Mouse (Mus musculus) right cerebral cortex, adult 2 months (tissue): ENCODE results near the gene Tnfrsf11a.
"Not testable (repeated sequence)": the region's sequence is repeated elsewhere in the genome, so short reads cannot be mapped to it uniquely, and the experiment has no call there.

ENCODE experiments used
- DNase-seq, 2 experiments: peaks; one replicate each; pipeline ENCODE4 v3.0.0; 2021 to 2022; ENCODE audit warnings: low spot score in 2 of 2

The Tnfrsf11a gene

DNA sequence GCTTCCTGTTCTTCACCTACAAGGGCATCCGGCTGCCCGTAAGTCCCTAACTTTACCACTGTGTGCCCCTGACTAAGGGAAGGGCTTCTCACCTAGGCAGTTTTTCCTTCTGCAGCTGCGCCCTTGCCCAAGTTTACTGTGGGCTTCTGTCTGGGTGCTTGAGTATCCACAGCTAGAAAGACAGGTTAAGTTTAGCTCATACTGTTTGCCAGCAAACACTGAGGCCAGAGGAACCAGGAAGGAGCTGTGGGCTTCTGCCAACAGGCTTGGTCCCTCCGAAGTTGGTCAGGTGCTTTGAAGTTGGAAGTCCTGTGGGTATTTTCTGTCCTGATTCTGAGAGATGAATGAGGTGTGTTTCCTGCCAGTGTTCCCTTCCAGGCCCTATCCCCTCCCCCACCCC lies 4.6 kb downstream of the Tnfrsf11a start:
- no peak for DNase-seq

DNA sequence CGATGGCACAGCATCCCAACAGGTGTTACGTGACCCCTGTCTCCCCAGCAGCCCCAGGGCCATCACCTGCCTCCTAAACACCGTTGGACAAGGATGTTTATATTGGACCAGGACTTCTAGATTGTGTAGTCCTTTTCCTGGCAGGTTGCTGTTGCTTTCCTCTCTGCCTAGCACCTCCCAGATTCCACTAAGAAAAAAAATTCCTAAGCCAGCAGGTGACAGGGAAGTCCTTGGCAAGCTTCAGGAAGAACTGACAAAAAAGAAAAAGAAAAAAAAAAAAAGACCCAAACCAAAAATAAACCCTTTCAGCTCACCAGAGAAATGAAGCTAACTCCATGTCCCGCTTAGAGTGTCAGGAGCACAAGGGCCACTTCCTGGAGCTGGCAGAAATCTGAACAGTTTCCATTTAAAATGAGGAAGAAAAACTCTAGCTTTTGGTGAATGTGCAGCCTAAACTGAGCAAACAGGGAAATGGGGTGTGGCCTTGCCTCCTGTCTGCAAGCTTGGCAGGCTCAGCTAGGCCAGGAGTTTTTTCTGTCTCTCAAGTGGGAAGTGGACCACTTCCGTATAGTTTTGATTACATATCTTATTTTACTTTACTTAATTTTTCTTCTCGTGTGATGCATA lies 6.3 kb downstream of the Tnfrsf11a start:
- no peak for DNase-seq

DNA sequence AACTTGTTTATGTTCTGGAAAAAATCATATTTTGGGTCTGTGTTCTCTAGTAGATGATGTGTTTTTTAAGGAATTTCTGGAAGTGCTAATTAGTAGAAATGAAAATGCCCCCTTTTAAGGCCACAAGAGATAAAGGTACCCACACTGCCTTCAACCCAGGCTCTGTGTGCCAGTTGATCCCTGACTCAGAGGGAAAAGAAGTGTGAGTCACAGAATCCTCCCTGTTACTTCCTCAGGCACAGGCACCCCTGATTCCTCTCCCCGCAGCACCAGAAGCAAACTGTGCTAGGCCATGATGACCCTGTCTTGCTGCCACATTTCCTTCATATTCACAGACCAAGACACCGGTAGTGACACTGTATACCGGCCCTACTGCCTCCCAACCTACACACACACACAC lies 9.6 kb downstream of the Tnfrsf11a start:
- DNase-seq: no peak

- no peak for DNase-seq
Measured at GRCm38 (mm10) chr1:105794670-105795069, 14.2 kb downstream of the Tnfrsf11a start.

DNA sequence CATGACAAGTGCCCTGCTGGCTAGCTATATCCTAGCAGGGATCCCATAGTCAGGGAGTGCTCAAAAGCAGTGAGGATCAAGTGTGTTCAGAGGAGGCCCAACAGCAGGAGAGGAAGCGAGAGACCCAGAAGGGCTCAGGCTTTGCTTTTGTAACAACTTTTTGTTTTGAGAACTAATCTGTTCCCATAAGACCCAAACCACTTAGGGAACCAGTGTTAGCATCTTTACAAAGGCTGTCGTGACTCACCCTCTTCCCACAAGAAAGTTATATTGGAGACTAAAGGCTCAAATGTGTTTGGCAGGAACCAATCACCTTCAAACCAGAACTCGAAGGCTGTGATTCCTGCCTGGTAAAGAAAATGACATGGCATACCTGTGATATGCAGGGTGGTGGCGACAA lies 15.2 kb downstream of the Tnfrsf11a start:
- DNase-seq: no peak

DNA sequence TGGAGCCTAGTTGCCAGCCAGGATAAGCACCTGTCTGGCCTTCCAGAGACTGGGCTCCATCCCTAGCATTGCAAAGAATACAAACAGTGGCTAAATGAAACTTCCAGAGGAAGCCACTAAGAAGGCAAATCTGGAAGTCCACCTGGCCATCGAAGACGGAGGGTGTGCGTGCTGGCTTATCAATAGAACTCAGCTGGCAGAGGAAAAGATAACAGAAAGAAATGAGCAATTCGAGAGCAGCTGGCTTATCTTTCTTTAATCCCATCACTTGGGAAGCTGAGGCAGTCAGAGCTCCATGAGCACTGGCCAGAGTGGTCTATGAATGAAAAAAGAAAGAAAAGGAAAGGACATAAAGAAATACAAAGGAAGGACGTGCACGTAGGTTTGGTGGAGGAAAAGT lies 20.1 kb downstream of the Tnfrsf11a start:
- DNase-seq: no peak

DNA sequence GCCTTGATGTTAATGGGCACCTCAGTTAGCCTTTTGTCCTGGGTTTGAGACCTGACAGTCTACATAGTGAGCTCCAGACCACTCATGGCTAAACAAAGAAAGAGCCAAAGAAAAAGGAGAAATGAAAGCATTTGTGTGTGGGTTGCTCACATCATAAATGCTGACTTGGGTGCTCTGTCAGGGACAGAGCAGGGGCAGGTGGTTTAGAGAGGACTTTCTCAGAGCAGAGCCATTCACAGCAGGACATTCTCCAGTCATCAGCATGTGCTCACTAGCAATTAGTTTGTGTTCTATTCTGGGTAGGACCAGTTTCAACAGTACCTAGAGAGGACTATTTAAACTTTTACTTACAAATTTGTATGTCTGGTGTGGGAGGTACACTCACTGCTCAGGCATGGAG lies 20.7 kb downstream of the Tnfrsf11a start:
- no peak for DNase-seq

DNA sequence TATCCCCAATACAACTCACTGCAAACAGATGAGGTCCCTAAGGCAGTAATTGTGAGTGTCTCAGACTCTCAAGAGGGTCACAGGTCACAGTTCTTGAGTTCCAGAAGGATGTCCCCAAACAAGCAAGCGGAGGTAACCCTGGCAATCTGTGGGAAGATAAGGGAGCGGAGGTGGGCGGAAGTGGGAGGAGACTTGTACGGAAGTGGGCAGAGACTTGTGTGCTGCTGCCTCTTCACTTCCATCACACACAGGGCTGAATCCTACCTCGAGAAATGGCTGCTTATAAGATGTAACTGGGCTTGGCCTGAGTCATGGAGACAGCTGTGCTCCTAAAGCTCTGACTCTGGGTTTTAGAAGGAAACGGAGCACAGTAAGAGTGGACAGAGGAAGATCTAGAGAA lies 22.4 kb downstream of the Tnfrsf11a start:
- no peak for DNase-seq

DNA sequence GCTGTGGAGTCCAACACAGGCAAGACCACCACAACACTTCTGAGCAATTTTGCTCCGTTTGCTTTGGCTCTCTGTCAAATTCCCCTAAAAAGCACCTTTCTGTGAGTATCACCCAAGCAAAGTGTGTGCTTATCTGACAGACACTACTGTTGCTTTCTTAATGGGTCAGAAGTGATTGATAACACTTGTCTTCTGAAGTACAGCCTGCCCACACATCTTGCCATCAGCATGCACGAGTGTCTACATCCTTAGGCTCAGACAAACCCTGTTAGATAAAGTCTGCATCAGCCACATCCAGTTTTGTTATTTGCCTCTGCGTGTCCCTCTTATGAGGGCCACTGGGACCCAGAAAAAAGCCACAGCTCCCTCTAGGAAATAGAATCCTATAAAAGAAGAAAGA lies 23.8 kb downstream of the Tnfrsf11a start:
- no peak for DNase-seq

GRCm38 (mm10) chr1:105805565-105805964 lies 25.0 kb downstream of the Tnfrsf11a start:
- no peak for DNase-seq

DNA sequence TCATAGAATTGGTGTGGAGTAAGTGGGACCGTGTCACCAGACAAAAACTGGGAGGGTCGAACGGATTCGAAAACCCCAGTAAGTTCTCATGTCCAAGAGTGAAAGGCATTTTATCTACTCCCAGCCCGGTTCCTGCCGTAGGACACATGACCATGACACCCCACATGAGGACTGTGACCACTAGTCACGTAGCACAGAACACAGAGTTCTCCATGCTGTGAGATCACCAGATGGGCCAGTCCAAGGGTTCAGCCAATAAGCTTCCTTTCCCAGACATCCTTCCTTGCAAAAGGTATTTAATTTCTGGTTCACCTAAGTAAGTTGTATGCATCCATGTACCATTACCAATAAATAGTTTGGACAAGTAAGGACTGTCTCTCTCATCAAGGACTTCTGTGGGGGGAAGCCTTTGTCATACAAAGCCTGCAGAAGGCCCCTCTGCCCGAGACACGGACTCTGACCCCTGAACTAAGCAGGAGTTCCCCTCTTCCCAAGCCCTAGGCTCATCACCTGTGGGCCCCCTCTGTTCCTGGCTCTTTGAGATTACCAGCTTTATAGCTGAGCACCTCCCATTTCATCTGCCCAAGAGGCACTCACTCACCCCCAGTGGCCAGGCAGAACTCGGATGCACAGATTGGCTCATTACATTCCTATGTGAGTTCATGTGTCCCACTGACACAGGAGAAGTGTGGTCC lies 26.7 kb downstream of the Tnfrsf11a start:
- no peak for DNase-seq

- not testable (repeated sequence) for DNase-seq
Measured at GRCm38 (mm10) chr1:105812027-105812426, 31.5 kb downstream of the Tnfrsf11a start.

DNA sequence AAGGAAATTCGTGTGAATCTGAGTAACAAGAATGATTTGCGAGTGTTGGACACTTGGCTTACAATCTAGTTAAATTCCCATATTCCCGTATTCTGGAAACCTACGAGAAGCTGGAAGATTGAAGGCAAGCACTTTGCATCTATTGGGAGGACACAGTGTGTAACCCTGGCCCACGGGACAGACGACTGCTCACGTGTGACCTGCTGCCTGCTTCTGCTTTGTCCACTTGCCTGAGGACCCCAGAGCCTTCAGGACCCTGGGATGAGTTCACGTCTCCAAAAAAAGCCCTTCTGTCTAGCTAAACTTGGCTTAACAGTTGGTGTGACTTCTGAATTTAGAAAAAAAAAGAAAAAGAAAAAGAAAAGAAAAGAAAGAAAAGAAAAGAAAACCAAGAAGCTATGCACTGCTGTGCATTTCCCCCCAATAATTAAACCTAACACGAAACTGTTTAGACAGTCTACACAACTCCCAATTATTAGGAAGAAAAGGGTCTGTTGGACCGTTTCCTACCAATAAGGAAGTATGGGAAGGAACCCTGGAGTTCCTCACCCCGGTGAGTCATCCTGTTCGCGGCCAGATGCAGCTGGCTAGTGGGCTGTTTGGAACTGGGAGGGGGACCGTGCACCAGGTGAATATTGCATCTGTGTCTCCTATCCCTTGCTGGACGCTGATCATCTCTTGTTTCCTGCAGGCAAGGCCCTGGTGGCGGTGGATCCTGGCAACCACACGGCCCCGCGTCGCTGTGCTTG lies 32.6 kb downstream of the Tnfrsf11a start:
- DNase-seq: no peak

GRCm38 (mm10) chr1:105813709-105814061 lies 33.2 kb downstream of the Tnfrsf11a start:
- no peak for DNase-seq

- DNase-seq: no peak
Measured at GRCm38 (mm10) chr1:105814402-105815270, 34.1 kb downstream of the Tnfrsf11a start.

GRCm38 (mm10) chr1:105815310-105815709 lies 34.8 kb downstream of the Tnfrsf11a start:
- DNase-seq: no peak

DNA sequence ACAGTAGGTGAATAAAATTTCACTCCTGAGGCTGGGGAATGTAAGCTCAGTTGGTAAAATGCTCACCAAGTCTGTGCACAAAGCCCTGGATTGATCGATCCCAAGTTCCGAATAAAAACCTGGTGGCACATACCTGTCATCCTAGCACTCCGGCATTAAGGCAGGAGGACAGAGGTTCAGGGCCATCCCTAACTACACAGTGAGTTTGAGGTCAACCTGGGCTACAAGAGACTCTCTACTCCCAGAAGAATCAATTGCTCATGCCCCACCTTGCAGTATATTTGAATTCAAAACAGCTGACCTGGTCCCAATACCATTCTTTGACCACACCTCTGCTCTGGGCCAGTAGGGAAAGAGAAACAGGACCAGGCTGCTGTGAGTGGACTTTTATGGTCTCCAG lies 35.2 kb downstream of the Tnfrsf11a start:
- DNase-seq: no peak

- DNase-seq: no peak
Measured at GRCm38 (mm10) chr1:105819031-105819430, 38.5 kb downstream of the Tnfrsf11a start.

- no peak for DNase-seq
Measured at GRCm38 (mm10) chr1:105819740-105820139, 39.2 kb downstream of the Tnfrsf11a start.

DNA sequence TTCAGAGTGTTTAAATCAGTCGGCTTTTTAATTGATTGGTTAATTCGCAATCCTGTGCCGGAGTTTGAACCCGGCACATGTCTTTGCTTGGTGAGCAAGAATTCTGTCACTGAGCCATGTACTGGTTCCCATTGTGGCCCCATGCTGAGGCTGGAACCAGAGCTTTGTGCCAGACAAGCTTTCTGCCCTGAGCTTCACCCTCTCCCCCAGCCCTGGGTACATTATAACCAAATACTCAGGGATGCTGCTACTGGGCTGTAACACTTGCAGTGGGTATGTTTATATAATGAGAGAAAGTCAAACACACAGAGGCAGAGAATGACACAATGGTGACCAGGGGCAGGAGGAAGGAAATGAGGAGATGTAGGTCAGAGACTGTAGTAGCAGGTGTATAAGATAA lies 43.8 kb downstream of the Tnfrsf11a start:
- DNase-seq: no peak

- DNase-seq: no peak
Measured at GRCm38 (mm10) chr1:105824980-105825379, 44.5 kb downstream of the Tnfrsf11a start.

DNA sequence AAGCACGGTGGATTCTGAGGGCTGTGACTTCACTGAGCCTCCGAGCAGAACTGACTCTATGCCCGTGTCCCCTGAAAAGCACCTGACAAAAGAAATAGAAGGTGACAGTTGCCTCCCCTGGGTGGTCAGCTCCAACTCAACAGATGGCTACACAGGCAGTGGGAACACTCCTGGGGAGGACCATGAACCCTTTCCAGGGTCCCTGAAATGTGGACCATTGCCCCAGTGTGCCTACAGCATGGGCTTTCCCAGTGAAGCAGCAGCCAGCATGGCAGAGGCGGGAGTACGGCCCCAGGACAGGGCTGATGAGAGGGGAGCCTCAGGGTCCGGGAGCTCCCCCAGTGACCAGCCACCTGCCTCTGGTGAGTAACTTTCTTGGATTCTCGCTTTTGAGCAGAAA lies 46.9 kb downstream of the Tnfrsf11a start:
- DNase-seq: no peak
